Mouse (Mus musculus): ENCODE measurements around the gene Polr2g. TPM values are rescaled to one million over a fixed set of nuclear protein-coding genes. Genes with fewer than 3 reads are reported as not detected.
"Not testable (repeated sequence)": the region's sequence is repeated elsewhere in the genome, so short reads cannot be mapped to it uniquely, and the experiment has no call there.

The Polr2g gene
- polyA plus RNA-seq (2015; fragmentation: Nextera tagmentation; extraction: Ambion mirVana): 153 and 160 TPM in 2 replicates

DNA sequence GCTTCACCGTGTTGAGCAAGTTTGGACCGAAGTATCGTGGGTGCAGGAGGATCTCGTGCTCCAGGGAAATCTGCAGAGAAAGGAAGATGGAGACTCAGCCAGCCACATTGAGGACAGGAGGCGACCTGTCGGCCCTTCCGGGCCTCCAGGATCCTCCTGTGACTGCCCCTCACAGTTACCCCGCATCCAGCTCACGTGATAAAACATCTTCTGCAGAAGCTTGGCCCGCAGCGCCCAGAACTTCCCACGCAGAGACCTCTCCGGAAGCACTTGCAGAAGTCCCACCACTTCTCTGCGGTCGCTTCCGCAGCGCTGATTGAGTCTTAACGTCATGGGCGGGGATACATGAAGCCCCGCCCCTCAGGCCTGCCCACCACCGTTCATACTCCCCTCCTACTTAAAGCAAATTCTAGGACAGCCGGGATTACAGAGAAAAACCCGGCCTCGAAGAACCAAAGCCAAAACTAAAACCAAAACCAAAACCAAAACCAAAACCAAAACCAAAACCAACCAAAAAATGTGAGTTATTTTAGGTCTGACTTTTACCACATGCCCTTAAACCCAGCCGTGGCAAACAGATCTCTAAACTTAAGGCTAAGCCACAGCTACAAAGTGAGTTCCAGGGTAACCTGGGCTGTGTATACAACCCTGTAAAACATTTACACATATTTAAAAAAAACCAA lies at the start of gene Polr2g:
Gene Polr2g (minus strand): TSS at position 314 of the 683 bp plus-strand sequence.
- Histone ChIP-seq H3K27me3 (no peaks in the 10 kb centered on the region), H3K9me3 (replicated peaks) (no peaks in the 10 kb centered on the region), H3K9ac (peak within 1 kb of the TSS; percentile 76), H3K36me3 (peaks cover 25% of the 10 kb centered on the region), H3K4me1 (peaks cover 21% of the 10 kb centered on the region), H3K4me2 (replicated peaks) (peak within 1 kb of the TSS; percentile 63), H3K27ac (replicated peaks) (peak within 1 kb of the TSS; percentile 82), H3K4me3 (replicated peaks) (peak within 1 kb of the TSS; percentile 78)
- peak; percentile 78 for ATAC-seq (ENCODE audit: insufficient number of reproducible peaks, low FRiP score, low TSS enrichment, low read depth)
- under 1% methylated on average over 25 of the region's 25 CpGs for WGBS

- Histone ChIP-seq H3K4me1 (peaks cover 16% of the 10 kb centered on the region), H3K36me3 (peaks cover 28% of the 10 kb centered on the region), H3K4me2 (replicated peaks) (no peak overlapping the region), H3K27ac (replicated peaks) (peak overlapping the region; percentile 56; the same call in 1 of the 2 replicates), H3K27me3 (no peaks in the 10 kb centered on the region), H3K4me3 (replicated peaks) (no peak overlapping the region), H3K9me3 (replicated peaks) (no peaks in the 10 kb centered on the region), H3K9ac (no peak overlapping the region)
- no peak for ATAC-seq (ENCODE audit: insufficient number of reproducible peaks, low FRiP score, low TSS enrichment, low read depth)
- WGBS: 48% methylated on average over 5 of the region's 5 CpGs
Observed at GRCm38 (mm10) chr19:8844371-8845129, 46.2 kb upstream of the Polr2g start.

DNA sequence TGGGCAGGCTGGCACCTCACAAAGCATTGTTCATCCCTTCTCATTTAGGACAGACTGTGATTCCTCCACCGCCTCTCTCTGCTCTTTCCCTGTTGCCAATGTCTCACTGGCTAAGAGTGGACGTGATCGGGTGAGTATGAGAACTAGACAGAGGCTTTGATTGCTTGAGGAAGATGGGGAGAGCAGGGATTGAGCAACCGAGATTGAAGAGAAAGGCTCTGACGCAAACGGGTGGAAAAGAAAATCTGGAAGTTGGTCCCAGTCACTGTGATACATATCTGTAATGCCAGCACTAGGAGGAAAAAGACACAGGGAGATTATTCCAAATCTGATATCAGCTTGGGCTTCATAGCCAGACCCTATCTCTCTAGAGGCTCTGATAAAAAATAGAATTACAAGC lies 44.6 kb upstream of the Polr2g start:
- H3K27me3 ChIP-seq: no peaks in the 10 kb centered on the region
- H3K9ac ChIP-seq: no peak overlapping the region
- no peaks in the 10 kb centered on the region for H3K9me3 ChIP-seq (replicated peaks)
- no peak overlapping the region for H3K4me2 ChIP-seq (replicated peaks)
- ATAC-seq (ENCODE audit: insufficient number of reproducible peaks, low FRiP score, low TSS enrichment, low read depth): no peak
- WGBS: 83% methylated on average over 6 of the region's 6 CpGs
- H3K36me3 ChIP-seq: peaks cover 23% of the 10 kb centered on the region
- H3K27ac ChIP-seq (replicated peaks): no peak overlapping the region
- H3K4me3 ChIP-seq (replicated peaks): no peak overlapping the region
- peaks cover 31% of the 10 kb centered on the region for H3K4me1 ChIP-seq

DNA sequence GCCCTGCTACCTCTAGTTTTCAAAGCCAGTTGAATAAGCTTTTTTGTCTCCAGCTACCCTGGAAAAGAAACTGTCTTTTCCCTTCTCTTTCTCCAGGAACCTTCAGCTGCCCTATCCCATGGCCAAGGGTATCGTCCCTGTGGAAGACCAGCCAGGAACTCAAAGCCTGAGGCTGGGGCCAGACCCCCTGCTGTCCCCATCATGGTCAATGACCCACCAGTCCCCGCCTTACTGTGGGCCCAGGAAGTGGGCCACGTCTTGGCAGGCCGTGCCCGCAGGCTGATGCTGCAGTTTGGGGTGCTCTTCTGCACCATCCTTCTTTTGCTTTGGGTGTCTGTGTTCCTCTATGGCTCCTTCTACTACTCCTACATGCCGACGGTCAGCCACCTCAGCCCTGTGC lies 42.6 kb upstream of the Polr2g start:
- Histone ChIP-seq H3K4me3 (replicated peaks) (peak overlapping the region; percentile 45), H3K36me3 (peaks cover 4% of the 10 kb centered on the region), H3K9me3 (replicated peaks) (no peaks in the 10 kb centered on the region), H3K27ac (replicated peaks) (no peak overlapping the region), H3K9ac (peak overlapping the region; percentile 54), H3K4me1 (peaks cover 32% of the 10 kb centered on the region), H3K4me2 (replicated peaks) (peak overlapping the region; percentile 73), H3K27me3 (no peaks in the 10 kb centered on the region)
- ATAC-seq (ENCODE audit: insufficient number of reproducible peaks, low FRiP score, low TSS enrichment, low read depth): no peak
- WGBS: 93% methylated on average over 7 of the region's 7 CpGs

DNA sequence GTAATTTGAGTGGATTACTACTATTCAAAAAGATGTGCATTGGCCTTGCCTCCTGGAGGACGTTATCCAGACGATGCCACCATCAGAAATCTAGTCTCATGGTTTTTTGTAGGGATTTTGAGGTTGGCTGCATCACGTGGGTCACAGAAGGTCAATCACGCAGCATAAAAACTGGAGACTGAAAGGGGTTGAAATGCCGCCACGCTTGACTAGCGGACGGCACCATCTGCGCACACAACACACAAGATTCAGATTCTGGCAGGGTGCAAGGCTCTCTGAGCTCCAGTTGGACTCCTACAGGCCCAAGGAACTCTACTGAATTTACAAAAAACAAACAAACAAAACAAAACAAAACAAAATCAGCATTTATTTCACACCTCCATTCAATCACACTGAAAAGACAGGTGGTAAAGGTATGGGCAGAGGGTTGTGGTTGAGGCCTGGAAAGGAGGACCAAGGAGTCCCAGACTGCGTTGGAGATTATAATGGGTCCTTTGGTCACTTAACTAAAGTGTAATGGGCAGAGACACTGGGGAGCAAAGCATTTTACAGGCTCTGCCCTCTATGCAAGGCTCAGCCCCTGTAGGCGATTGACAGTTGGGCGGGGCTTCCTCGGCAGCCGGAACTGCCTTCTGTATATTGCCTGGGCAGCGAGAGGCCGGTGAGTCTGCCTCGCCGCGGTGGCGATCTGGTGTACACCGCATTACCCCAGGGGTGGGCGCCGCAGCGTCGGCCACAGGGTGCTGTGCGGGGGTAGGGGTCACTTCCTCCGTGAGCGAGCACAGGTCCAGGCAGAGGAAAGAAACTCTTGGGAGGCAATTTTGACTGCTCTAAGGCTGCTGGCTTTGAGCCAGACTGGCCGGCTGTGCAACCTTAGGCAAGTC lies 41.8 kb upstream of the Polr2g start:
- no peaks in the 10 kb centered on the region for H3K27me3 ChIP-seq
- peak; percentile 56 for ATAC-seq (ENCODE audit: insufficient number of reproducible peaks, low FRiP score, low TSS enrichment, low read depth)
- no peak overlapping the region for H3K27ac ChIP-seq (replicated peaks)
- H3K4me3 ChIP-seq (replicated peaks): peak overlapping the region; percentile 45
- no peaks in the 10 kb centered on the region for H3K9me3 ChIP-seq (replicated peaks)
- peak overlapping the region; percentile 73 for H3K4me2 ChIP-seq (replicated peaks)
- 24% methylated on average over 29 of the region's 29 CpGs for WGBS
- peaks cover 32% of the 10 kb centered on the region for H3K4me1 ChIP-seq
- peaks cover 6% of the 10 kb centered on the region for H3K36me3 ChIP-seq
- H3K9ac ChIP-seq: peak overlapping the region; percentile 54

DNA sequence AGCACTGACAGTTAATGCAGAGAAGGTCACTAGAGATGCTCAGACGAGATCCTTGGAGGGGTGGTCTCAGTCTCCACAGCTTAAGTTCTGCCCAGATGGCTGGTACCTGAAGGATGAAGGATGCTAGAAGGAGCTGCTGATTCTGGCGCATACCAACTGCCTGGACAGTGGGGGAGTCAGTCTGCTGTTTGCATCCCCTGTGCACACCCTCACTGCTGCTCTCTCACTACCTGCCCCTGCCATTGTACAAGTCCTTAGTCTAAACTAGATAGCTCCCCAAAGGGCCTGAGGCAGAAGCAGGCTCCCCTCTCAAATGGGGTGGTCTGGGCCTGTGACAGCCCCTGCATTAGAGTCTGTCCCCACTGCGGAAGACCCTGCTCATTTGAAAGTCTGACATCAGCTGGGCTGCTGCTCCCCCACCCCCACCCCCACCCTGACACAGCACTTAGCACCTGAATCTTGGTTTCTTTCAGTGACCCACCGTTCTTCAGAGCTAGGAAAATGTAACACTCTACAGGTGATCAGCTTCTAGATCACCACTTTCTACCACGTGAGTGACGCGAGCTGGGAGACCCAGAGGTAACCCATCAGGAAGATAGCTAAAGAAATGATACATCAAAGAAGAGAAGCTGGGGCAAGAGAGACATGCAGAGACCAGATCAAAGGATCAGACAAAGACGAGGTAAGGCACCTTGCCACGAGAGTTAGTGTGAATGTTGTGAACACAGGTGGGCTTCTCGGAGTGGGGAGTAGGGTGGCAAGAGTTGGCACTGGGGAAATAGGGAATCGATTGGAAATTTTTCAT lies 40.9 kb upstream of the Polr2g start, which contains the start of gene Gng3:
Gene Gng3 (minus strand): TSS at position 92 of the 805 bp plus-strand sequence.
- H3K36me3 ChIP-seq: peaks cover 14% of the 10 kb centered on the region
- peak within 1 kb of the TSS; percentile 98 for H3K27ac ChIP-seq (replicated peaks)
- H3K9ac ChIP-seq: peak within 1 kb of the TSS; percentile 80
- H3K27me3 ChIP-seq: no peaks in the 10 kb centered on the region
- H3K4me1 ChIP-seq: peaks cover 32% of the 10 kb centered on the region
- peak within 1 kb of the TSS; percentile 88 for H3K4me2 ChIP-seq (replicated peaks)
- peak within 1 kb of the TSS; percentile 61 for H3K4me3 ChIP-seq (replicated peaks)
- no peaks in the 10 kb centered on the region for H3K9me3 ChIP-seq (replicated peaks)
- WGBS: 55% methylated on average over 11 of the region's 11 CpGs
- no peak for ATAC-seq (ENCODE audit: insufficient number of reproducible peaks, low FRiP score, low TSS enrichment, low read depth)

- Histone ChIP-seq H3K36me3 (peaks cover 25% of the 10 kb centered on the region), H3K9me3 (replicated peaks) (no peaks in the 10 kb centered on the region), H3K27me3 (no peaks in the 10 kb centered on the region), H3K4me3 (replicated peaks) (peak overlapping the region; percentile 61), H3K4me1 (peaks cover 32% of the 10 kb centered on the region), H3K27ac (replicated peaks) (peak overlapping the region; percentile 98), H3K4me2 (replicated peaks) (peak overlapping the region; percentile 88), H3K9ac (peak overlapping the region; percentile 80)
- WGBS: 19% methylated on average over 15 of the region's 15 CpGs
- no peak for ATAC-seq (ENCODE audit: insufficient number of reproducible peaks, low FRiP score, low TSS enrichment, low read depth)
Observed at GRCm38 (mm10) chr19:8838041-8838730, 39.8 kb upstream of the Polr2g start.

DNA sequence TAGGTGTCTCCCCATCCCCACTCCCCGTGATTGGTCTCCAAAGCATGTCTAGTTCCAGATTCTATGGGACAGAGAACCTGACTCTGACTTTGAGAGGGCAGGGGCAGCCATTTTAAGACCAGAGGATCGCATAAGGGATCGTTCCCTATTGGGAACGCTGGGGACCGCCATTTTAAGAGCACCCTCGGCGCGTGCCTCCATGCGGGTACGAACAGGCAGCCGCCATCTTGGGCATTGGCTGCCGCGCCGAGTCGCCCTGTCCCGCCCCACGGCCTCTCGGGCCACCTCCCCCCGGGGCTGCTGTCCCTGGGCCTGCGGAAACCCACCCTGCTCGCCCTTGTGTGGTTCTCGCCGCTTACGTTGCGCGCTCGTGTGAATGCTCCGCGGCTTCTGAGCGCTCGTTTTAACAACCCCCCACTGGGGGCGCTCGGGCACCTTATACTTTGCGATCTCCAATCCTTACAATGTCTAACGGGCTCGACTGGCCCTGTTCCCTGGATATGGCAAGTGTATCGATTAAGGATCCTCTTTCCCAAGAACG lies 38.9 kb upstream of the Polr2g start, which contains the start of gene Bscl2:
Gene Bscl2 (plus strand): TSS at position 217 of the 541 bp plus-strand sequence.
- ATAC-seq (ENCODE audit: insufficient number of reproducible peaks, low FRiP score, low TSS enrichment, low read depth): peak; percentile 78
- peak within 1 kb of the TSS; percentile 80 for H3K9ac ChIP-seq
- H3K4me1 ChIP-seq: peaks cover 32% of the 10 kb centered on the region
- peak within 1 kb of the TSS; percentile 88 for H3K4me2 ChIP-seq (replicated peaks)
- H3K27me3 ChIP-seq: no peaks in the 10 kb centered on the region
- H3K9me3 ChIP-seq (replicated peaks): no peaks in the 10 kb centered on the region
- H3K27ac ChIP-seq (replicated peaks): peak within 1 kb of the TSS; percentile 98
- H3K4me3 ChIP-seq (replicated peaks): peak within 1 kb of the TSS; percentile 61
- peaks cover 34% of the 10 kb centered on the region for H3K36me3 ChIP-seq
- WGBS: under 1% methylated on average over 38 of the region's 38 CpGs

GRCm38 (mm10) chr19:8836327-8836726 lies 38.0 kb upstream of the Polr2g start:
- not testable (repeated sequence) for H3K4me2 ChIP-seq (replicated peaks); H3K9me3 ChIP-seq (replicated peaks); H3K9ac ChIP-seq; ATAC-seq (ENCODE audit: insufficient number of reproducible peaks, low FRiP score, low TSS enrichment, low read depth); H3K4me3 ChIP-seq (replicated peaks); H3K27me3 ChIP-seq
- H3K4me1 ChIP-seq: peaks cover 32% of the 10 kb centered on the region
- WGBS: 97% methylated on average over 10 of the region's 10 CpGs
- H3K27ac ChIP-seq (replicated peaks): peak overlapping the region; percentile 98; the same call in 1 of the 2 replicates
- peaks cover 43% of the 10 kb centered on the region for H3K36me3 ChIP-seq

Data from embryonic facial prominence, embryonic 15.5 days (tissue).